26 mouse cellular contexts compared by ENCODE assay signal in genomic region chr16:58746715-58747114, GRCm38 (mm10). TPM values are rescaled to one million over a fixed set of nuclear protein-coding genes. Genes with fewer than 3 reads are reported as not detected.
A peak's percentile ranks its signal among the peaks of the same experiment; 100 is the strongest.
DNase-seq lines count a peak whose midpoint lies in the region; ATAC-seq and TF ChIP-seq lines count a peak whose summit lies in the region.
"Had no signal": no experiment of that assay in that cellular context is flagged by ENCODE, and none has a peak within 500 bp of the region (broad histone marks: within the 10 kb centered on the region; RNA-seq: fewer than 3 reads in every experiment).

No protein-coding gene starts in this region.

- H3K79me2 ChIP-seq in heart, adult 2 months (replicated peaks; ENCODE audit: control insufficient read depth, insufficient read depth, low read length): no peaks in the 10 kb centered on the region
- H3K79me2 ChIP-seq in MEL (ENCODE audit: control insufficient read depth, insufficient read depth, low read length, poor library complexity): no peaks in the 10 kb centered on the region

- H3K9me3 ChIP-seq in heart, embryonic 16.5 days (replicated peaks; ENCODE audit: control insufficient read depth, low read length): no peaks in the 10 kb centered on the region
- no peaks in the 10 kb centered on the region for H3K9me3 ChIP-seq in MEL (replicated peaks; ENCODE audit: insufficient read depth, low read length)
- no peaks in the 10 kb centered on the region for H3K9me3 ChIP-seq in intestine, postnatal 0 days (ENCODE audit: control insufficient read depth)
- H3K9me3 ChIP-seq: embryonic facial prominence, embryonic 12.5 days; forebrain, embryonic 13.5 days; hindbrain, embryonic 12.5 days had no signal

- H3K27ac ChIP-seq in heart, adult 2 months: no peak overlapping the region
- no peak overlapping the region; the same call in 1 of the 2 replicates for H3K27ac ChIP-seq in heart, embryonic 16.5 days (ENCODE audit: low read length)
- H3K27ac ChIP-seq in MEL (ENCODE audit: control insufficient read depth, low read depth, low read length): no peak overlapping the region
- no peak overlapping the region for H3K27ac ChIP-seq in intestine, postnatal 0 days (ENCODE audit: low read depth, low read length)
- H3K27ac ChIP-seq: embryonic facial prominence, embryonic 12.5 days; forebrain, embryonic 13.5 days; hindbrain, embryonic 12.5 days had no signal

- WGBS in heart, adult 2 months: 31% methylated on average over 4 of the region's 4 CpGs
- WGBS in heart, embryonic 16.5 days: 36% methylated on average over 4 of the region's 4 CpGs
- WGBS in intestine, postnatal 0 days: 68% methylated on average over 4 of the region's 4 CpGs

- no peaks in the 10 kb centered on the region for H3K4me1 ChIP-seq in heart, adult 2 months (ENCODE audit: control insufficient read depth, insufficient read depth, low read length)
- peaks cover 7% of the 10 kb centered on the region for H3K4me1 ChIP-seq in heart, embryonic 16.5 days (ENCODE audit: control insufficient read depth, insufficient read depth, low read length)
- no peaks in the 10 kb centered on the region for H3K4me1 ChIP-seq in MEL (ENCODE audit: control insufficient read depth in 1 of 2, insufficient read depth in 2 of 2, low read length in 2 of 2)
- H3K4me1 ChIP-seq in intestine, postnatal 0 days (replicated peaks; ENCODE audit: control insufficient read depth, insufficient read depth, low read length): no peaks in the 10 kb centered on the region
- H3K4me1 ChIP-seq: embryonic facial prominence, embryonic 12.5 days; forebrain, embryonic 13.5 days; hindbrain, embryonic 12.5 days had no signal

- DNase-seq in heart, adult 18-20 months: peak; percentile 8 to 23
- DNase-seq in heart, adult 2 months: no peak
- DNase-seq in heart, adult 8-10 months (ENCODE audit: low spot score): no peak
- DNase-seq in MEL (ENCODE audit: low read depth, low spot score): no peak
- peak; percentile 95 for DNase-seq in gonadal fat pad, adult 2 months (ENCODE audit: low read depth)
- no peak for DNase-seq in right cerebral cortex, postnatal 25 days
- DNase-seq: adrenal gland, postnatal 14 days; cerebellum, adult 11-12 months; cerebellum, adult 9-10 months; cerebellum, postnatal 25 days; forebrain, postnatal 0 days; gastrocnemius, postnatal 14 days; kidney, adult 11 months had no signal

- ATAC-seq in heart, embryonic 16.5 days (replicated peaks; ENCODE audit: extremely low read depth, insufficient read depth, low FRiP score): peak; percentile 70; the same call in 1 of the 2 replicates
- ATAC-seq in intestine, postnatal 0 days: no peak
- ATAC-seq: forebrain, embryonic 13.5 days; forebrain, postnatal 0 days; hindbrain, embryonic 16.5 days; inflammation-experienced regulatory T-cells, adult 6 months had no signal

- no peak overlapping the region for H3K9ac ChIP-seq in heart, adult 2 months (ENCODE audit: low read depth, low read length)
- H3K9ac ChIP-seq in heart, embryonic 16.5 days (ENCODE audit: low read length): no peak overlapping the region
- no peak overlapping the region for H3K9ac ChIP-seq in MEL (ENCODE audit: control insufficient read depth, low read depth, low read length, poor library complexity, severe bottlenecking)
- no peak overlapping the region for H3K9ac ChIP-seq in intestine, postnatal 0 days (ENCODE audit: low read depth, low read length)
- H3K9ac ChIP-seq: embryonic facial prominence, embryonic 12.5 days; forebrain, embryonic 13.5 days; forebrain, postnatal 0 days; hindbrain, embryonic 12.5 days had no signal

- intact Hi-C loops in heart, adult 2 months (cut with DNase I): no loop called here

- H3K27me3 ChIP-seq in heart, adult 2 months (ENCODE audit: control insufficient read depth, insufficient read depth, low read length): no peaks in the 10 kb centered on the region
- no peaks in the 10 kb centered on the region for H3K27me3 ChIP-seq in heart, embryonic 16.5 days (ENCODE audit: control insufficient read depth, insufficient read depth, low read length)
- no peaks in the 10 kb centered on the region for H3K27me3 ChIP-seq in MEL (ENCODE audit: control insufficient read depth in 1 of 2, insufficient read depth in 2 of 2, low read length in 2 of 2)
- no peaks in the 10 kb centered on the region for H3K27me3 ChIP-seq in intestine, postnatal 0 days (replicated peaks; ENCODE audit: control insufficient read depth, insufficient read depth, low read length)
- H3K27me3 ChIP-seq: embryonic facial prominence, embryonic 12.5 days; forebrain, embryonic 13.5 days; hindbrain, embryonic 12.5 days had no signal

- H3K36me3 ChIP-seq in heart, adult 2 months (ENCODE audit: control insufficient read depth, insufficient read depth, low read length): no peaks in the 10 kb centered on the region
- no peaks in the 10 kb centered on the region for H3K36me3 ChIP-seq in heart, embryonic 16.5 days (ENCODE audit: control insufficient read depth, insufficient read depth)
- H3K36me3 ChIP-seq in MEL (ENCODE audit: control insufficient read depth in 1 of 2, insufficient read depth in 2 of 2, low read length in 2 of 2): no peaks in the 10 kb centered on the region
- H3K36me3 ChIP-seq in intestine, postnatal 0 days (ENCODE audit: control insufficient read depth, insufficient read depth): no peaks in the 10 kb centered on the region
- H3K36me3 ChIP-seq: embryonic facial prominence, embryonic 12.5 days; hindbrain, embryonic 12.5 days had no signal

- no peak for TF ChIP-seq CTCF in heart, adult 2 months (IDR thresholded peaks at IDR 0.05)
- no peak for TF ChIP-seq CTCF in MEL (IDR thresholded peaks at IDR 0.05 in 2 of 3, conservative IDR thresholded peaks at IDR 0.05 in 1 of 3; ENCODE audit: control insufficient read depth in 1 of 3, insufficient read depth in 1 of 3, low read depth in 2 of 3, low read length in 3 of 3, poor library complexity in 1 of 3, severe bottlenecking in 1 of 3)
- TF ChIP-seq CTCF in intestine, postnatal 0 days (IDR thresholded peaks at IDR 0.05; ENCODE audit: low read depth): no peak

- no peak for TF ChIP-seq EP300 in heart, adult 2 months (IDR thresholded peaks at IDR 0.05; ENCODE audit: insufficient read depth, low read depth, low read length)
- no peak for TF ChIP-seq EP300 in MEL (IDR thresholded peaks at IDR 0.05; ENCODE audit: low read depth in 1 of 2, low read length in 2 of 2)

- H3K4me2 ChIP-seq in heart, embryonic 16.5 days (ENCODE audit: low read depth, low read length): peak overlapping the region; percentile 15; the same call in 1 of the 2 replicates
- H3K4me2 ChIP-seq in intestine, postnatal 0 days (replicated peaks; ENCODE audit: low read depth): no peak overlapping the region
- H3K4me2 ChIP-seq: embryonic facial prominence, embryonic 12.5 days; forebrain, embryonic 13.5 days; hindbrain, embryonic 12.5 days had no signal

- no peak overlapping the region for H3K4me3 ChIP-seq in heart, adult 2 months
- H3K4me3 ChIP-seq in heart, embryonic 16.5 days (ENCODE audit: low read length): no peak overlapping the region
- H3K4me3 ChIP-seq in MEL (ENCODE audit: control insufficient read depth in 1 of 2, insufficient read depth in 1 of 2, low read depth in 2 of 2, low read length in 2 of 2): no peak overlapping the region
- no peak overlapping the region for H3K4me3 ChIP-seq in intestine, postnatal 0 days (ENCODE audit: low read depth, low read length)
- H3K4me3 ChIP-seq: embryonic facial prominence, embryonic 12.5 days; forebrain, embryonic 13.5 days; hindbrain, embryonic 12.5 days had no signal

- no peak for TF ChIP-seq POLR2A in heart, adult 2 months (IDR thresholded peaks at IDR 0.05; ENCODE audit: insufficient read depth, low read depth, low read length)
- TF ChIP-seq POLR2A in MEL (IDR thresholded peaks at IDR 0.05; ENCODE audit: control insufficient read depth in 1 of 2, insufficient read depth in 1 of 2, low read depth in 1 of 2, low read length in 2 of 2, poor library complexity in 1 of 2): no peak

- TF ChIP-seq RAD21 in MEL (IDR thresholded peaks at IDR 0.05; ENCODE audit: low read depth, low read length): no peak

RNA-seq across cellular contexts. Expression of gene Olfr172, which starts 16.3 kb away (rescaled TPM):
- not detected for total RNA-seq in heart, adult 18-20 months (2021)
- total RNA-seq in heart, adult 2 months (2021): not detected
- polyA plus RNA-seq in heart, adult 2 months (2012; rRNA removed): not detected in 2 replicates
- polyA plus RNA-seq in heart, embryonic 16.5 days (2015; fragmentation: Nextera tagmentation; extraction: Ambion mirVana): not detected in 2 replicates
- not detected for total RNA-seq in heart, adult 8-10 months (2022)
- total RNA-seq in MEL (2012; rRNA removed): not detected in 2 replicates
- polyA plus RNA-seq in MEL (2012; ENCODE audit: insufficient read depth in 1 of 2, insufficient read length in 2 of 2, low read depth in 1 of 2, low replicate concordance in 2 of 2, missing spikeins in 1 of 2): not detected
- polyA plus RNA-seq in gonadal fat pad, adult 2 months (2012; rRNA removed): not detected in 2 replicates
- not detected in 2 replicates for polyA plus RNA-seq in intestine, postnatal 0 days (2015; fragmentation: Nextera tagmentation; extraction: Ambion mirVana)
- total RNA-seq: adrenal gland, adult 18-20 months; adrenal gland, postnatal 14 days; forebrain, postnatal 0 days; gastrocnemius, adult 18-20 months; gastrocnemius, postnatal 14 days; heart, postnatal 25 days had no signal
- polyA plus RNA-seq: C2C12; cortical plate, adult 2 months; embryonic facial prominence, embryonic 12.5 days; forebrain, embryonic 13.5 days; forebrain, postnatal 0 days; hindbrain, embryonic 12.5 days; hindbrain, embryonic 16.5 days; kidney, embryonic 14.5 days had no signal

RNA-seq across cellular contexts. Expression of gene Cldnd1, which starts 19.0 kb away (rescaled TPM):
- total RNA-seq in heart, adult 18-20 months (2021): 10 to 100 TPM; 48.7 to 51.0 TPM
- total RNA-seq in heart, adult 2 months (2021): 10 to 100 TPM; 56.2 to 58.8 TPM
- polyA plus RNA-seq in heart, adult 2 months (2012; rRNA removed): 47.3 and 66.6 TPM in 2 replicates
- 101 and 112 TPM in 2 replicates for polyA plus RNA-seq in heart, embryonic 16.5 days (2015; fragmentation: Nextera tagmentation; extraction: Ambion mirVana)
- total RNA-seq in heart, adult 8-10 months (2022): 10 to 100 TPM; 48.4 to 52.1 (median 49.0) TPM
- 16.9 and 18.5 TPM in 2 replicates for total RNA-seq in MEL (2012; rRNA removed)
- polyA plus RNA-seq in MEL (2012; ENCODE audit: insufficient read depth in 1 of 2, insufficient read length in 2 of 2, low read depth in 1 of 2, low replicate concordance in 2 of 2, missing spikeins in 1 of 2): 10 to 100 TPM in 1 of 2 experiments, not detected in 1; 34.3 TPM
- 42.4 and 43.2 TPM in 2 replicates for polyA plus RNA-seq in gonadal fat pad, adult 2 months (2012; rRNA removed)
- 86.0 and 86.1 TPM in 2 replicates for polyA plus RNA-seq in intestine, postnatal 0 days (2015; fragmentation: Nextera tagmentation; extraction: Ambion mirVana)

RNA-seq across cellular contexts. Expression of gene Gpr15, which starts 27.8 kb away (rescaled TPM):
- total RNA-seq in heart, adult 18-20 months (2021): not detected
- not detected for total RNA-seq in heart, adult 2 months (2021)
- 0.08 TPM in 1 of 2 replicates, not detected in the other for polyA plus RNA-seq in heart, adult 2 months (2012; rRNA removed)
- 0.24 and 1.00 TPM in 2 replicates for polyA plus RNA-seq in heart, embryonic 16.5 days (2015; fragmentation: Nextera tagmentation; extraction: Ambion mirVana)
- total RNA-seq in heart, adult 8-10 months (2022): not detected
- not detected in 2 replicates for total RNA-seq in MEL (2012; rRNA removed)
- not detected for polyA plus RNA-seq in MEL (2012; ENCODE audit: insufficient read depth in 1 of 2, insufficient read length in 2 of 2, low read depth in 1 of 2, low replicate concordance in 2 of 2, missing spikeins in 1 of 2)
- not detected in 2 replicates for polyA plus RNA-seq in gonadal fat pad, adult 2 months (2012; rRNA removed)
- polyA plus RNA-seq in intestine, postnatal 0 days (2015; fragmentation: Nextera tagmentation; extraction: Ambion mirVana): 0.20 and 0.34 TPM in 2 replicates
- total RNA-seq: adrenal gland, adult 18-20 months; adrenal gland, postnatal 14 days; gastrocnemius, adult 18-20 months; gastrocnemius, postnatal 14 days; heart, postnatal 25 days had no signal
- polyA plus RNA-seq: C2C12; cortical plate, adult 2 months; embryonic facial prominence, embryonic 12.5 days; forebrain, embryonic 13.5 days; forebrain, postnatal 0 days; hindbrain, embryonic 12.5 days; hindbrain, embryonic 16.5 days; kidney, embryonic 14.5 days had no signal

RNA-seq across cellular contexts. Expression of gene Olfr173, which starts 53.4 kb away (rescaled TPM):
- total RNA-seq in heart, adult 18-20 months (2021): not detected
- total RNA-seq in heart, adult 2 months (2021): not detected
- not detected in 2 replicates for polyA plus RNA-seq in heart, adult 2 months (2012; rRNA removed)
- not detected in 2 replicates for polyA plus RNA-seq in heart, embryonic 16.5 days (2015; fragmentation: Nextera tagmentation; extraction: Ambion mirVana)
- not detected for total RNA-seq in heart, adult 8-10 months (2022)
- total RNA-seq in MEL (2012; rRNA removed): not detected in 2 replicates
- not detected for polyA plus RNA-seq in MEL (2012; ENCODE audit: insufficient read depth in 1 of 2, insufficient read length in 2 of 2, low read depth in 1 of 2, low replicate concordance in 2 of 2, missing spikeins in 1 of 2)
- not detected in 2 replicates for polyA plus RNA-seq in gonadal fat pad, adult 2 months (2012; rRNA removed)
- not detected in 2 replicates for polyA plus RNA-seq in intestine, postnatal 0 days (2015; fragmentation: Nextera tagmentation; extraction: Ambion mirVana)
- total RNA-seq: adrenal gland, adult 18-20 months; adrenal gland, postnatal 14 days; forebrain, postnatal 0 days; gastrocnemius, adult 18-20 months; gastrocnemius, postnatal 14 days; heart, postnatal 25 days had no signal
- polyA plus RNA-seq: C2C12; cortical plate, adult 2 months; forebrain, embryonic 13.5 days; forebrain, postnatal 0 days; hindbrain, embryonic 12.5 days; hindbrain, embryonic 16.5 days; kidney, embryonic 14.5 days had no signal

Comparison
In these comparisons a context has a peak if more than half of its experiments do, and no peak if none do; other contexts are left out.
1. DNase-seq: peak in heart, adult 18-20 months (2 of 2) and gonadal fat pad, adult 2 months (single experiment); none in heart, adult 2 months (0 of 2), heart, adult 8-10 months (single experiment), MEL (single experiment) and right cerebral cortex, postnatal 25 days (single experiment).